In genomic region chr16:25495586-25496196, GRCm38 (mm10) we compare ENCODE assay signal across 16 mouse cellular contexts.
DNase-seq lines count a peak whose midpoint lies in the region; TF ChIP-seq lines count a peak whose summit lies in the region.
"Had no signal": no experiment of that assay in that cellular context is flagged by ENCODE, and none has a peak within 500 bp of the region (broad histone marks: within the 10 kb centered on the region; RNA-seq: fewer than 3 reads in every experiment).

No protein-coding gene starts in this region.

- H3K36me3 ChIP-seq in CH12.LX (replicated peaks in 1 of 2; ENCODE audit: control insufficient read depth in 1 of 2, insufficient read depth in 1 of 2, low read length in 1 of 2) = no peaks in the 10 kb centered on the region
- H3K36me3 ChIP-seq: G1E had no signal

- peak; percentile 24 for TF ChIP-seq RAD21 in CH12.LX (IDR thresholded peaks at IDR 0.05; ENCODE audit: low read depth, low read length)

- dilution Hi-C loops in CH12.LX (cut with MboI; ENCODE audit: extremely low pct_ligation_motif_present, extremely low pct_unique_long_range_greater_than_20kb, low sequenced_read_pairs) = no loop called here

- H3K4me1 ChIP-seq in CH12.LX (ENCODE audit: control insufficient read depth in 1 of 2, insufficient read depth in 2 of 2) = peaks cover 28 to 50% of the 10 kb centered on the region in 2 experiments

- peaks cover 1% of the 10 kb centered on the region for H3K27me3 ChIP-seq in CH12.LX (replicated peaks)
- H3K27me3 ChIP-seq: Patski had no signal

- in situ Hi-C loops in CH12.LX (cut with MboI; ENCODE audit: low pct_ligation_motif_present, low pct_unique_long_range_greater_than_20kb, low sequenced_read_pairs) = loop anchor here (5.0 to 25.0 kb wide), 2 partner anchors 52 to 192 kb away; partner anchors contain the start of gene Trp63

- peak overlapping the region; percentile 97 for H3K27ac ChIP-seq in CH12.LX (ENCODE audit: insufficient read depth, low read depth)

- TF ChIP-seq CTCF in CH12.LX (conservative IDR thresholded peaks at IDR 0.05 in 1 of 2, IDR thresholded peaks at IDR 0.05 in 1 of 2; ENCODE audit: low read depth in 2 of 2, low read length in 2 of 2) = no peak

- peak; percentile 99 for TF ChIP-seq EP300 in CH12.LX (IDR thresholded peaks at IDR 0.05; ENCODE audit: low read length)

- H3K79me2 ChIP-seq in CH12.LX (replicated peaks; ENCODE audit: control insufficient read depth, extremely low read depth, insufficient read depth, poor library complexity, severe bottlenecking) = no peaks in the 10 kb centered on the region

- peak overlapping the region in 1 of 3 experiments; percentile 9 for H3K4me3 ChIP-seq in CH12.LX (replicated peaks in 1 of 3; ENCODE audit: low read depth in 2 of 3, low read length in 2 of 3, poor library complexity in 1 of 3)

- H3K4me2 ChIP-seq in CH12.LX (ENCODE audit: insufficient read depth, low read depth, poor library complexity, severe bottlenecking) = peak overlapping the region; percentile 94

- DNase-seq in CH12.LX (ENCODE audit: extremely low read depth) = peak; percentile 74
- no peak for DNase-seq in layer of hippocampus, adult 9-11 months
- DNase-seq: adrenal gland, adult 2 months; adrenal gland, adult 8-10 months; adrenal gland, postnatal 10 days; adrenal gland, postnatal 14 days; adrenal gland, postnatal 25 days; adrenal gland, postnatal 36 days; B cell, adult 2 months; cerebellum, adult 11 months; cerebellum, adult 11-12 months; cerebellum, adult 18-20 months; cerebellum, adult 2 months; cerebellum, adult 8-10 months had no signal

- TF ChIP-seq POLR2A in CH12.LX (IDR thresholded peaks at IDR 0.05; ENCODE audit: low read depth, low read length) = no peak

- H3K9me3 ChIP-seq in CH12.LX (replicated peaks; ENCODE audit: low read length) = no peaks in the 10 kb centered on the region
- H3K9me3 ChIP-seq: G1E had no signal

- H3K9ac ChIP-seq in CH12.LX (ENCODE audit: insufficient read depth, low read depth) = peak overlapping the region; percentile 66

TF ChIP-seq in CH12.LX, 34 proteins besides CTCF, POLR2A, EP300 and RAD21:
- peak; percentile 89 for TF ChIP-seq IRF4 (IDR thresholded peaks at IDR 0.05; ENCODE audit: low read depth, low read length)
- TF ChIP-seq USF2 (conservative IDR thresholded peaks at IDR 0.05; ENCODE audit: low read depth, low read length) = no peak; the same call in 1 of the 2 replicates
- TF ChIP-seq TBP (conservative IDR thresholded peaks at IDR 0.05; ENCODE audit: low read depth, low read length) = peak; percentile 60
- TF ChIP-seq JUN (IDR thresholded peaks at IDR 0.05; ENCODE audit: insufficient read depth, low read depth, low read length) = peak; percentile 83
- TF ChIP-seq CHD1 (IDR thresholded peaks at IDR 0.05; ENCODE audit: low read depth, low read length) = 0 out of 2 replicates have a peak, but pooled peaks have one; percentile 18
- no peak for TF ChIP-seq KAT2A (IDR thresholded peaks at IDR 0.05; ENCODE audit: insufficient replicate concordance, low read length)
- TF ChIP-seq MEF2A (IDR thresholded peaks at IDR 0.05; ENCODE audit: borderline replicate concordance, low read depth, low read length) = peak; percentile 98
- peak; percentile 33 for TF ChIP-seq USF1 (IDR thresholded peaks at IDR 0.05; ENCODE audit: low read depth, low read length)
- no peak for TF ChIP-seq E2F4 (IDR thresholded peaks at IDR 0.05; ENCODE audit: insufficient replicate concordance, low read depth, low read length)
- TF ChIP-seq ZC3H11A (IDR thresholded peaks at IDR 0.05; ENCODE audit: low read depth, low read length) = no peak
- TF ChIP-seq JUND (conservative IDR thresholded peaks at IDR 0.05; ENCODE audit: low read depth, low read length) = peak; percentile 75; the same call in 1 of the 2 replicates
- TF ChIP-seq GABPA (IDR thresholded peaks at IDR 0.05; ENCODE audit: insufficient replicate concordance, low read depth, low read length) = no peak
- TF ChIP-seq ETS1 (conservative IDR thresholded peaks at IDR 0.05; ENCODE audit: low read depth, low read length) = peak; percentile 88
- TF ChIP-seq HCFC1 (IDR thresholded peaks at IDR 0.05; ENCODE audit: low read depth, low read length) = 0 out of 2 replicates have a peak, but pooled peaks have one; percentile 10
- no peak for TF ChIP-seq UBTF (IDR thresholded peaks at IDR 0.05; ENCODE audit: low read depth, low read length)
- no peak for TF ChIP-seq ZMIZ1 (IDR thresholded peaks at IDR 0.05; ENCODE audit: low read depth, low read length)
- TF ChIP-seq ELF1 (IDR thresholded peaks at IDR 0.05; ENCODE audit: low read depth, low read length) = no peak
- TF ChIP-seq SMC3 (IDR thresholded peaks at IDR 0.05; ENCODE audit: low read depth, low read length) = peak; percentile 12; the same call in 1 of the 2 replicates
- peak; percentile 79; the same call in 1 of the 2 replicates for TF ChIP-seq MAZ (IDR thresholded peaks at IDR 0.05; ENCODE audit: low read depth, low read length)
- TF ChIP-seq NRF1 (IDR thresholded peaks at IDR 0.05; ENCODE audit: low read depth, low read length) = no peak
- no peak for TF ChIP-seq ZKSCAN1 (IDR thresholded peaks at IDR 0.05; ENCODE audit: borderline replicate concordance, low read depth, low read length)
- peak; percentile 26; the same call in 1 of the 2 replicates for TF ChIP-seq MXI1 (IDR thresholded peaks at IDR 0.05; ENCODE audit: low read depth, low read length)
- TF ChIP-seq TCF12 (IDR thresholded peaks at IDR 0.05; ENCODE audit: low read depth, low read length) = peak; percentile 94
- TF ChIP-seq CHD2 (IDR thresholded peaks at IDR 0.05; ENCODE audit: low read length) = peak; percentile 85
- TF ChIP-seq BHLHE40 (IDR thresholded peaks at IDR 0.05; ENCODE audit: low read depth, low read length) = peak; percentile 79
- TF ChIP-seq MYC (IDR thresholded peaks at IDR 0.05; ENCODE audit: low read depth, low read length) = peak; percentile 82; the same call in 1 of the 2 replicates
- peak; percentile 93 for TF ChIP-seq ZNF384 (IDR thresholded peaks at IDR 0.05; ENCODE audit: low read depth, low read length)
- peak; percentile 68; the same call in 1 of the 2 replicates for TF ChIP-seq MAX (IDR thresholded peaks at IDR 0.05; ENCODE audit: low read length)
- TF ChIP-seq MAFK (IDR thresholded peaks at IDR 0.05; ENCODE audit: insufficient replicate concordance, low read length) = peak; percentile 91
- peak; percentile 78 for TF ChIP-seq SIN3A (IDR thresholded peaks at IDR 0.05; ENCODE audit: low read length)
- no peak for TF ChIP-seq PAX5 (IDR thresholded peaks at IDR 0.05; ENCODE audit: low read length)
- no peak for TF ChIP-seq POLR2AphosphoS2 (IDR thresholded peaks at IDR 0.05; ENCODE audit: low read depth, low read length)
- TF ChIP-seq RCOR1 (conservative IDR thresholded peaks at IDR 0.05; ENCODE audit: low read depth, low read length) = no peak; the same call in 1 of the 2 replicates
- TF ChIP-seq NELFE (IDR thresholded peaks at IDR 0.05; ENCODE audit: low read depth, low read length) = 0 out of 2 replicates have a peak, but pooled peaks have one; percentile 9
